8 mouse cellular contexts compared by ENCODE assay signal in genomic region chr2:126663481-126663880, GRCm38 (mm10). TPM values are rescaled to one million over a fixed set of nuclear protein-coding genes. Genes with fewer than 3 reads are reported as not detected.
DNase-seq lines count a peak whose midpoint lies in the region; ATAC-seq and TF ChIP-seq lines count a peak whose summit lies in the region.

No protein-coding gene starts in this region.

- no peaks in the 10 kb centered on the region for H3K4me1 ChIP-seq in forebrain, embryonic 15.5 days
- H3K4me1 ChIP-seq in forebrain, embryonic 16.5 days (replicated peaks; ENCODE audit: control insufficient read depth, insufficient read depth, low read length): no peaks in the 10 kb centered on the region
- H3K4me1 ChIP-seq in midbrain, embryonic 11.5 days (ENCODE audit: control insufficient read depth, insufficient read depth, low read length): no peaks in the 10 kb centered on the region
- no peaks in the 10 kb centered on the region for H3K4me1 ChIP-seq in midbrain, embryonic 13.5 days (replicated peaks)
- no peaks in the 10 kb centered on the region for H3K4me1 ChIP-seq in midbrain, postnatal 0 days (ENCODE audit: insufficient read depth, low read length)
- no peaks in the 10 kb centered on the region for H3K4me1 ChIP-seq in neural tube, embryonic 15.5 days

- no peak overlapping the region for H3K9ac ChIP-seq in forebrain, embryonic 15.5 days (replicated peaks)
- no peak overlapping the region for H3K9ac ChIP-seq in forebrain, embryonic 16.5 days (replicated peaks; ENCODE audit: low read depth, low read length)
- no peak overlapping the region for H3K9ac ChIP-seq in midbrain, embryonic 11.5 days (ENCODE audit: low read length)
- H3K9ac ChIP-seq in midbrain, embryonic 13.5 days (replicated peaks): no peak overlapping the region
- H3K9ac ChIP-seq in midbrain, postnatal 0 days (replicated peaks; ENCODE audit: low read length, poor library complexity, severe bottlenecking): no peak overlapping the region
- H3K9ac ChIP-seq in neural tube, embryonic 15.5 days (replicated peaks): no peak overlapping the region

- 63% methylated on average over 4 of the region's 4 CpGs for WGBS in forebrain, embryonic 15.5 days
- WGBS in forebrain, embryonic 16.5 days: 58% methylated on average over 4 of the region's 4 CpGs
- WGBS in midbrain, embryonic 11.5 days: 62% methylated on average over 4 of the region's 4 CpGs
- WGBS in midbrain, embryonic 13.5 days: 64% methylated on average over 4 of the region's 4 CpGs
- WGBS in midbrain, postnatal 0 days: 54% methylated on average over 4 of the region's 4 CpGs
- 62% methylated on average over 4 of the region's 4 CpGs for WGBS in neural tube, embryonic 15.5 days

- TF ChIP-seq CTCF in midbrain, postnatal 0 days (IDR thresholded peaks at IDR 0.05): peak; percentile 82

- no peak overlapping the region for H3K27ac ChIP-seq in forebrain, embryonic 15.5 days (replicated peaks)
- no peak overlapping the region for H3K27ac ChIP-seq in forebrain, embryonic 16.5 days (ENCODE audit: low read length)
- no peak overlapping the region for H3K27ac ChIP-seq in midbrain, embryonic 11.5 days (ENCODE audit: low read depth, low read length)
- H3K27ac ChIP-seq in midbrain, embryonic 13.5 days: no peak overlapping the region
- no peak overlapping the region for H3K27ac ChIP-seq in midbrain, postnatal 0 days (ENCODE audit: low read depth, low read length)
- no peak overlapping the region for H3K27ac ChIP-seq in neural tube, embryonic 15.5 days (replicated peaks)

- no peak overlapping the region for H3K4me3 ChIP-seq in forebrain, embryonic 15.5 days
- no peak overlapping the region for H3K4me3 ChIP-seq in forebrain, embryonic 16.5 days (replicated peaks; ENCODE audit: low read length)
- no peak overlapping the region for H3K4me3 ChIP-seq in midbrain, embryonic 11.5 days (ENCODE audit: low read depth, low read length)
- H3K4me3 ChIP-seq in midbrain, embryonic 13.5 days (replicated peaks): no peak overlapping the region
- H3K4me3 ChIP-seq in midbrain, postnatal 0 days (ENCODE audit: low read depth, low read length): no peak overlapping the region
- no peak overlapping the region for H3K4me3 ChIP-seq in neural tube, embryonic 15.5 days (replicated peaks)

- 0 out of 2 replicates have a peak, but pooled peaks have one; percentile 29 for ATAC-seq in forebrain, embryonic 15.5 days (replicated peaks)
- ATAC-seq in forebrain, embryonic 16.5 days: no peak
- ATAC-seq in midbrain, embryonic 11.5 days (ENCODE audit: low FRiP score): no peak
- ATAC-seq in midbrain, embryonic 13.5 days: no peak
- no peak for ATAC-seq in midbrain, postnatal 0 days (ENCODE audit: low FRiP score)
- ATAC-seq in neural tube, embryonic 15.5 days (ENCODE audit: low FRiP score): no peak

- H3K36me3 ChIP-seq in forebrain, embryonic 15.5 days: no peaks in the 10 kb centered on the region
- H3K36me3 ChIP-seq in forebrain, embryonic 16.5 days (ENCODE audit: control insufficient read depth, insufficient read depth): no peaks in the 10 kb centered on the region
- no peaks in the 10 kb centered on the region for H3K36me3 ChIP-seq in midbrain, embryonic 11.5 days (ENCODE audit: control insufficient read depth, insufficient read depth, low read length)
- H3K36me3 ChIP-seq in midbrain, embryonic 13.5 days: no peaks in the 10 kb centered on the region
- no peaks in the 10 kb centered on the region for H3K36me3 ChIP-seq in midbrain, postnatal 0 days (ENCODE audit: insufficient read depth, low read length)
- no peaks in the 10 kb centered on the region for H3K36me3 ChIP-seq in neural tube, embryonic 15.5 days

- peak; percentile 77 for DNase-seq in midbrain, embryonic 11.5 days (ENCODE audit: low spot score, missing footprints)
- peak; percentile 37 for DNase-seq in c-Kit-positive CD71-positive TER-119-positive erythroid progenitor cells, embryonic 14.5 days (ENCODE audit: low spot score)
- peak; percentile 63 for DNase-seq in midbrain, postnatal 0 days (ENCODE audit: low spot score)
- DNase-seq in frontal cortex, postnatal 25 days (ENCODE audit: low spot score in 2 of 2): no peak

- H3K9me3 ChIP-seq in forebrain, embryonic 15.5 days: no peaks in the 10 kb centered on the region
- H3K9me3 ChIP-seq in forebrain, embryonic 16.5 days (ENCODE audit: control insufficient read depth, low read length): no peaks in the 10 kb centered on the region
- no peaks in the 10 kb centered on the region for H3K9me3 ChIP-seq in midbrain, embryonic 11.5 days (ENCODE audit: control insufficient read depth, low read length)
- H3K9me3 ChIP-seq in midbrain, embryonic 13.5 days: no peaks in the 10 kb centered on the region
- H3K9me3 ChIP-seq in midbrain, postnatal 0 days (ENCODE audit: low read length): no peaks in the 10 kb centered on the region
- H3K9me3 ChIP-seq in neural tube, embryonic 15.5 days (replicated peaks): no peaks in the 10 kb centered on the region

- H3K27me3 ChIP-seq in forebrain, embryonic 15.5 days: no peaks in the 10 kb centered on the region
- no peaks in the 10 kb centered on the region for H3K27me3 ChIP-seq in forebrain, embryonic 16.5 days (replicated peaks; ENCODE audit: control insufficient read depth, insufficient read depth, low read length)
- H3K27me3 ChIP-seq in midbrain, embryonic 11.5 days (ENCODE audit: control insufficient read depth, insufficient read depth, low read length): no peaks in the 10 kb centered on the region
- H3K27me3 ChIP-seq in midbrain, embryonic 13.5 days: no peaks in the 10 kb centered on the region
- H3K27me3 ChIP-seq in midbrain, postnatal 0 days (ENCODE audit: insufficient read depth, low read length): no peaks in the 10 kb centered on the region
- no peaks in the 10 kb centered on the region for H3K27me3 ChIP-seq in neural tube, embryonic 15.5 days (replicated peaks)

- H3K4me2 ChIP-seq in forebrain, embryonic 15.5 days (replicated peaks): no peak overlapping the region
- no peak overlapping the region for H3K4me2 ChIP-seq in forebrain, embryonic 16.5 days (ENCODE audit: low read length)
- no peak overlapping the region for H3K4me2 ChIP-seq in midbrain, embryonic 11.5 days
- no peak overlapping the region for H3K4me2 ChIP-seq in midbrain, embryonic 13.5 days (replicated peaks)
- H3K4me2 ChIP-seq in midbrain, postnatal 0 days (ENCODE audit: low read depth, low read length, poor library complexity, severe bottlenecking): no peak overlapping the region
- H3K4me2 ChIP-seq in neural tube, embryonic 15.5 days: no peak overlapping the region

RNA-seq across cellular contexts. Expression of gene Gabpb1, which starts 12.7 kb away (rescaled TPM):
- 57.4 and 58.1 TPM in 2 replicates for polyA plus RNA-seq in forebrain, embryonic 15.5 days (2015; fragmentation: Nextera tagmentation; extraction: Ambion mirVana)
- polyA plus RNA-seq in forebrain, embryonic 16.5 days (2015; fragmentation: Nextera tagmentation; extraction: Ambion mirVana): 56.3 and 57.7 TPM in 2 replicates
- 88.4 and 94.5 TPM in 2 replicates for polyA plus RNA-seq in midbrain, embryonic 11.5 days (2014; fragmentation: Nextera tagmentation; extraction: Ambion mirVana)
- polyA plus RNA-seq in midbrain, embryonic 13.5 days (2015; fragmentation: Nextera tagmentation; extraction: Ambion mirVana): 60.7 and 62.1 TPM in 2 replicates
- total RNA-seq in midbrain, postnatal 0 days (2014; rRNA removed): 11.5 and 25.1 TPM in 2 replicates
- 26.0 and 26.5 TPM in 2 replicates for polyA plus RNA-seq in midbrain, postnatal 0 days (2015; fragmentation: Nextera tagmentation; extraction: Ambion mirVana)
- polyA plus RNA-seq in neural tube, embryonic 15.5 days (2015; fragmentation: Nextera tagmentation; extraction: Ambion mirVana): 36.0 and 37.1 TPM in 2 replicates

RNA-seq across cellular contexts. Expression of gene Usp8, which starts 43.6 kb away (rescaled TPM):
- 28.2 and 28.6 TPM in 2 replicates for polyA plus RNA-seq in forebrain, embryonic 15.5 days (2015; fragmentation: Nextera tagmentation; extraction: Ambion mirVana)
- polyA plus RNA-seq in forebrain, embryonic 16.5 days (2015; fragmentation: Nextera tagmentation; extraction: Ambion mirVana): 28.8 and 34.5 TPM in 2 replicates
- polyA plus RNA-seq in midbrain, embryonic 11.5 days (2014; fragmentation: Nextera tagmentation; extraction: Ambion mirVana): 47.7 and 53.2 TPM in 2 replicates
- polyA plus RNA-seq in midbrain, embryonic 13.5 days (2015; fragmentation: Nextera tagmentation; extraction: Ambion mirVana): 28.6 and 28.7 TPM in 2 replicates
- 18.6 and 20.1 TPM in 2 replicates for total RNA-seq in midbrain, postnatal 0 days (2014; rRNA removed)
- polyA plus RNA-seq in midbrain, postnatal 0 days (2015; fragmentation: Nextera tagmentation; extraction: Ambion mirVana): 17.8 and 18.7 TPM in 2 replicates
- 30.1 and 33.2 TPM in 2 replicates for polyA plus RNA-seq in neural tube, embryonic 15.5 days (2015; fragmentation: Nextera tagmentation; extraction: Ambion mirVana)

RNA-seq across cellular contexts. Expression of gene Hdc, which starts 44.4 kb away (rescaled TPM):
- polyA plus RNA-seq in forebrain, embryonic 15.5 days (2015; fragmentation: Nextera tagmentation; extraction: Ambion mirVana): 1.4 and 2.4 TPM in 2 replicates
- 1.1 and 1.8 TPM in 2 replicates for polyA plus RNA-seq in forebrain, embryonic 16.5 days (2015; fragmentation: Nextera tagmentation; extraction: Ambion mirVana)
- polyA plus RNA-seq in midbrain, embryonic 11.5 days (2014; fragmentation: Nextera tagmentation; extraction: Ambion mirVana): 0.42 and 0.50 TPM in 2 replicates
- 0.58 and 0.97 TPM in 2 replicates for polyA plus RNA-seq in midbrain, embryonic 13.5 days (2015; fragmentation: Nextera tagmentation; extraction: Ambion mirVana)
- 3.2 and 5.6 TPM in 2 replicates for total RNA-seq in midbrain, postnatal 0 days (2014; rRNA removed)
- polyA plus RNA-seq in midbrain, postnatal 0 days (2015; fragmentation: Nextera tagmentation; extraction: Ambion mirVana): 2.8 and 3.8 TPM in 2 replicates
- 1.3 and 2.1 TPM in 2 replicates for polyA plus RNA-seq in neural tube, embryonic 15.5 days (2015; fragmentation: Nextera tagmentation; extraction: Ambion mirVana)

Comparison
In these comparisons a context has a peak if more than half of its experiments do, and no peak if none do; other contexts are left out.
1. DNase-seq: peak in midbrain, embryonic 11.5 days (single experiment), c-Kit-positive CD71-positive TER-119-positive erythroid progenitor cells, embryonic 14.5 days (single experiment) and midbrain, postnatal 0 days (single experiment); none in frontal cortex, postnatal 25 days (0 of 2).